17 mouse cellular contexts compared by ENCODE assay signal in the genomic region with DNA sequence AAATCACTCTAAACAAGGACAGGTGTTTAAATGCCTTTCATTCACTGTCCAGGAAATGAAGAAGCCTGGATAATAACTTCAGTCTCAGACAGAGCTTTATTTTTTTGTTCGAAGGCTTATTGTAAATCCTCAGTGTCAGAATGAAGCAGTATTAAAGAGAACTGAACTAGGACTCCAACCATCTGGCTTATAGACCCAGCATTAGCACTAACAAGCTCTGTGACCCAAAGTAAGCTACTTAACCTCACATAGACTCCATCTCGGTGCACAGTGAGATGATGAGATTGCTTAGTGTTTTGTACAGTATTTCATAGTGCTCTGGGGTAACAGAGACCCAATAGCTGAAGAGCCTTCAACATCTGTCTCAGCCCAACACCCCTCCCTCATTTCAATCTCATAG.
"Had no signal": no experiment of that assay in that cellular context is flagged by ENCODE, and none has a peak within 500 bp of the region (broad histone marks: within the 10 kb centered on the region; RNA-seq: fewer than 3 reads in every experiment).

No protein-coding gene starts in this region.

- DNase-seq: left cerebral cortex, postnatal 4 days; liver; liver, embryonic 13.5 days; liver, postnatal 0 days; lung, adult 18-20 months; lung, adult 2 months; lung, embryonic 14.5 days; lung, postnatal 10 days; lung, postnatal 14 days; lung, postnatal 36 days; lung, postnatal 4 days; midbrain, embryonic 14.5 days had no signal

- ATAC-seq: liver, embryonic 12.5 days; liver, postnatal 0 days; lung, postnatal 0 days; midbrain, embryonic 13.5 days; midbrain, embryonic 15.5 days; midbrain, embryonic 16.5 days had no signal
